Mouse (Mus musculus): ENCODE data around the gene Limk2. TPM values are rescaled to one million over a fixed set of nuclear protein-coding genes. Genes with fewer than 3 reads are reported as not detected.

The Limk2 gene
- polyA plus RNA-seq (2012; fragmentation: generic; extraction: Trizol) = 10 to 100 TPM; 13.9 to 23.4 TPM

DNA sequence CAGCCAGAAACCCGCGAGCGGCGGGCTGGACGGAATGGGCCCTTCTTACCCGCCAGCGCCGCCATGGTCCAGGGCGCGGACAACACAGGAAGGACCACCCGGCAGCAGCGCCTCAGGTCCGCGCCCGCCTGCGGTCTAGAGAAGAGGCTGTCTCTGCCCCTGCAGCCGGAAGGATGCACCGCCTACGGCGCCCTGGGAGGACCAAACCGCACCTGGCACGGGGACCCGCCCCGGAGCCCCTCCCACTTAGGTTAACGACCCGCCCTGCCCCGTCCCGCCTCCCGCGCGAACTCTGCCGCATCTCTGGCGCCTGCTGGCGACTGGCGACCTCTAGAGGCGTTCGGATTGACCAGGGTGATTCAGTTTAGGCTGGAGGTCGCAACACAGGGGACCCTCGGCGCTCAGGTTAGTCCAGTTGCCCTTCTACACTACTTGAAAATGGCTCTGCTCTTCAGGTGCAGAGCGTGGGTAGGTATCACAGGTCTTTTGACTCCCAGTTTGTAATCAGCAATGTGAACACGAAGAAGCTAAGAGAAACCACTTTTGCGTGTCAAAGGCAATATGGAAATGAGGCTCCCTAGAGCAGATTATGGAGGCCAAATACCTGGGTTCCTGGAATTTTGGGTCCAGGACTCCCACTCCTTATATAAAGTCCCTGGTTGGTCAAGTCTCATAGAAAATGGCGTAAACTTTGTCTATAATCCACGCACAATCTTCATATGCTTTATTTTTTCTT lies at the start of gene Limk2:
Limk2 (minus strand) TSS at position 193 of the 736 bp plus-strand sequence.

DNA sequence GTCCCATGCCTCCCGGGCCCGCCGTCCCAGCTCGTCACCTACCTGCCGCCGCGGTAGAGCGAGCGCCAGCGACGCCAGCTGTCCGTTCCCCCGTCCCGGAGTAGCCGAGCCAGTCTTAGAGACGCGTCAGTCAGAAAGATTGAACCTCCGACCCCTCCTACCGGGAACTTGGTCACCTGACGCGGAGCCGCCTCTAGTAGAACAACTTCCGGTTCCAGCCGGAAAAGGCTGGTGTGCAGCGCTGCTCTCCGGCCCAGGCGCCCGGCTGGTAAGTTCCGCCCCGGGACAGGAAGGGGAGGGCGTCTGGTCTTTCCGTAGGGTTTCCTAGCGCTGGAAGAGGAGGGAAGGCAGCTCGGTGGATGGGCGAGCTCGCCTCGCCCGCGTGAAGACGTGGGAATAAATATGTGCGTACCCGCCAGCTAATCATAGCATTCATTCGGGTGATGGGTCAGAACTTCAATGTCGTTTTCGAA lies 43.2 kb upstream of the Limk2 start, which contains the start of gene Rnf185:
Rnf185 (minus strand) TSS at position 197 of the 473 bp plus-strand sequence.

DNA sequence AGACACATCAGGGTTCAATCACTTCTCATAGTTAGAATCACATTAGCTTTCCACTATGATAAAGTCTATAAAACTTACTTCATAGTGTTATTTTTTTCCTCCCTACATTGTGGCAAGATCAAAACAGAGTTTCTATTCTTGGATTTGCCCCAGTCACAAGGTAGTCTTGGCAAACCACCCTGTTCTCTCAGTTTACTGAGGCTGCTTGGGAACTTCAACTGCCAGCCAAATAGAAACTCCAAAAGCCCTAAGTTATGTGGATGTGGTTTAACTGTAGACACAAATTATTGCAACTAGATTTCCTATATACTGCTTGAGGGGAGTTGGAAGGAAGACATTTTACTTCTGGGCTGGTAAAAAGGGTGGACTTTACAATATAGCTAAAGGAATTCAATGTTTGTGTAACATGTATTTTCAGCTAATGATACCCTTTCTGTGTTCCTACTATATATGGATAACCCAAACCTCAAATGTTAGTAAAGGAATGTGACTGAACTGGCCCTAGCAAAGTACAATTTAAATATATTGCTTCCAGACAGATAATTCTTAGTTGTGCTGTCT lies 79.0 kb downstream of the Limk2 start, which contains the start of gene Pik3ip1:
Pik3ip1 (plus strand) TSS at position 511 of the 561 bp plus-strand sequence.

Other genes starting within 250 kb of the Limk2 start
- 10 to 100 TPM in 1 of 2 experiments, 1 to 10 TPM in 1; 2.3 to 16.7 TPM for gene Sfi1, start 215.7 kb downstream of the Limk2 start, polyA plus RNA-seq (2012; fragmentation: generic; extraction: Trizol)
- gene Eif4enif1, start 206.8 kb downstream of the Limk2 start, polyA plus RNA-seq (2012; fragmentation: generic; extraction: Trizol) = 10 to 100 TPM in 1 of 2 experiments, 1 to 10 TPM in 1; 7.4 to 24.4 TPM
- gene Drg1, start 142.8 kb downstream of the Limk2 start, polyA plus RNA-seq (2012; fragmentation: generic; extraction: Trizol) = 10 to 100 TPM; 96.1 to 96.5 TPM
- 10 to 100 TPM; 17.9 to 32.5 TPM for gene Patz1, start 120.3 kb downstream of the Limk2 start, polyA plus RNA-seq (2012; fragmentation: generic; extraction: Trizol)
- 10 to 100 TPM in 1 of 2 experiments, 1 to 10 TPM in 1; 1.2 to 46.5 TPM for gene Pik3ip1, start 78.8 kb downstream of the Limk2 start, polyA plus RNA-seq (2012; fragmentation: generic; extraction: Trizol)
- 10 to 100 TPM in 1 of 2 experiments, 1 to 10 TPM in 1; 7.4 to 22.7 TPM for gene Rnf185, start 43.2 kb upstream of the Limk2 start, polyA plus RNA-seq (2012; fragmentation: generic; extraction: Trizol)
- gene Pla2g3, start 79.1 kb upstream of the Limk2 start, polyA plus RNA-seq (2012; fragmentation: generic; extraction: Trizol) = under 1 TPM; 0.02 to 0.28 TPM
- gene Inpp5j, start 95.6 kb upstream of the Limk2 start, polyA plus RNA-seq (2012; fragmentation: generic; extraction: Trizol) = under 1 TPM; 0.02 to 0.28 TPM
- gene Selenom, start 105.5 kb upstream of the Limk2 start, polyA plus RNA-seq (2012; fragmentation: generic; extraction: Trizol) = 100 to 1,000 TPM; 155 to 559 TPM
- gene Smtn, start 131.4 kb upstream of the Limk2 start, polyA plus RNA-seq (2012; fragmentation: generic; extraction: Trizol) = 100 to 1,000 TPM in 1 of 2 experiments, 10 to 100 TPM in 1; 56.1 to 109 TPM
- gene Morc2a, start 240.0 kb upstream of the Limk2 start, polyA plus RNA-seq (2012; fragmentation: generic; extraction: Trizol) = 10 to 100 TPM in 1 of 2 experiments, 1 to 10 TPM in 1; 5.8 to 30.5 TPM

Data from C3H10T1/2 (cell line).